Mouse (Mus musculus) kidney, postnatal 4 days (tissue): ENCODE measurements around the gene Cpt1c.

Source experiments
- DNase-seq, 2 experiments: peaks; one replicate each; pipeline ENCODE4 v3.0.0; 2021; ENCODE audit warnings: mixed read lengths in 2 of 2

Gene Cpt1c

GRCm38 (mm10) chr7:44960512-44960910 lies 14.1 kb downstream of the Cpt1c start:
- DNase-seq = no peak

- no peak for DNase-seq
Observed at GRCm38 (mm10) chr7:44959874-44960511, 14.7 kb downstream of the Cpt1c start.

- no peak for DNase-seq
Observed at GRCm38 (mm10) chr7:44959281-44959680, 15.4 kb downstream of the Cpt1c start.

- peak; percentile 65 to 77 for DNase-seq
Observed at GRCm38 (mm10) chr7:44958208-44958607, 16.4 kb downstream of the Cpt1c start.

GRCm38 (mm10) chr7:44957183-44957835 lies 17.3 kb downstream of the Cpt1c start:
- peak; percentile 40 to 48 for DNase-seq

GRCm38 (mm10) chr7:44956266-44956665 lies 18.4 kb downstream of the Cpt1c start:
- no peak for DNase-seq

GRCm38 (mm10) chr7:44955628-44956027 lies 19.0 kb downstream of the Cpt1c start:
- no peak for DNase-seq

GRCm38 (mm10) chr7:44954091-44954885 lies 20.4 kb downstream of the Cpt1c start:
- DNase-seq = no peak

- no peak for DNase-seq
Observed at GRCm38 (mm10) chr7:44953561-44953960, 21.1 kb downstream of the Cpt1c start.

- DNase-seq = peak; percentile 97
Observed at GRCm38 (mm10) chr7:44952611-44953306, 21.9 kb downstream of the Cpt1c start.

- peak; percentile 81 to 88 for DNase-seq
Observed at GRCm38 (mm10) chr7:44951960-44952359, 22.7 kb downstream of the Cpt1c start.

- DNase-seq = no peak
Observed at GRCm38 (mm10) chr7:44949922-44950321, 24.7 kb downstream of the Cpt1c start.

GRCm38 (mm10) chr7:44942904-44943303 lies 31.7 kb downstream of the Cpt1c start, which contains the start of gene Tsks:
Gene Tsks (plus strand): TSS chr7:44943204.
- no peak for DNase-seq

- no peak for DNase-seq
Observed at GRCm38 (mm10) chr7:44938680-44939079, 36.0 kb downstream of the Cpt1c start.

GRCm38 (mm10) chr7:44929204-44930151 lies 45.2 kb downstream of the Cpt1c start, which contains the start of gene Ap2a1:
Gene Ap2a1 (minus strand): TSS chr7:44929496.
- DNase-seq = peak; percentile 99 to 100

GRCm38 (mm10) chr7:44928570-44928969 lies 46.1 kb downstream of the Cpt1c start:
- DNase-seq = no peak

GRCm38 (mm10) chr7:44925468-44925867 lies 49.2 kb downstream of the Cpt1c start:
- DNase-seq = peak; percentile 67 to 74

GRCm38 (mm10) chr7:44922530-44922929 lies 52.1 kb downstream of the Cpt1c start:
- DNase-seq = no peak

GRCm38 (mm10) chr7:44919127-44919526 lies 55.5 kb downstream of the Cpt1c start:
- no peak for DNase-seq

- no peak for DNase-seq
Observed at GRCm38 (mm10) chr7:44918219-44918618, 56.4 kb downstream of the Cpt1c start.

GRCm38 (mm10) chr7:44916881-44917280 lies 57.8 kb downstream of the Cpt1c start:
- no peak for DNase-seq

- DNase-seq = no peak
Observed at GRCm38 (mm10) chr7:44916191-44916590, 58.5 kb downstream of the Cpt1c start.
